Mouse (Mus musculus) liver, adult 2 months (tissue): ENCODE measurements around the gene Nup155.

ENCODE experiments used
- CTCF ChIP-seq: fragments of 200-500 bp; IDR thresholded peaks from 2 replicates; pipeline ENCODE4 v1.5.1; 2011; ENCODE audit warnings: low read depth, low read length, control low read depth
- POLR2A ChIP-seq: fragments of 200-500 bp; IDR thresholded peaks from 2 replicates; pipeline ENCODE4 v1.6.1; 2011; ENCODE audit warnings: low read length, control low read depth; ENCODE audit not compliant: insufficient read depth; ENCODE audit errors: extremely low read depth

DNA sequence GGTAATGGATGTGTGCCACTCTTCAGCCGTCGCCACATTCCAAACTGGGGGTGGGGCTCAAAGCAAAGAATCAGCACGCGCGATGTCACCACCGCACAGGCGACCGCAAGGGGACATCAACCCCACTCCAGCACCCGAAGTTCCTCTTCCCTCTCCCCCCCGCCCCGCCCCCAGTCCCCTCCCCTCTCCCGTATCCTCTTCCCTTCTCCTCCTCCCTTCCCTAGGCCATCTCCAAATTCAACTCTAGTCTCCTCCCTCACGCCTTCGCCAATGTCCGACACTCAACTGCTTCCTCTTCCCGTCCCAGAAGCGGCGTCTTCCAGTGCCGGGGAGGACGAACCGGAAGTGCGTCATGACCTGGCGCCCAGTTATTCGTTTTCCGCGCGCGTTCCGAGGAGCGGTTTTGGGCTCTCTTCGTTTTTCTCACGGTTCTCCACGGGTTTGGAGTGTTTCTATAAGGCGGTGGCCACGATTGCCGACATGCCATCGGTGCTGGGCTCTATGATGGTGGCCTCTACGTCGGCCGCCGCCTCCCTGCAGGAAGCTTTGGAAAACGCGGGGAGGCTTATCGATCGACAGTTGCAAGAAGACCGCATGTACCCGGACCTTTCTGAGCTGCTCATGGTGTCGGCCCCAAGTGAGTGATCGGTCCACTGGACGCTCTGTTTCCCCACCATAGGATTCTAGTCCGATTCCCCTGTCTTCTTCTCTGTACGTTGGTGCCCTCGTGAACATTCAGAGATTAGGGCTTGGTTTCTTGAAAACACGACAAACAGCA lies at the start of gene Nup155:
- TF ChIP-seq CTCF (no peak), POLR2A (0 out of 2 replicates have a peak, but pooled peaks have one; percentile 40)
